Mouse (Mus musculus) C2C12 (cell line): ENCODE measurements around the gene Nudt3. TPM values are rescaled to one million over a fixed set of nuclear protein-coding genes. Genes with fewer than 3 reads are reported as not detected.

Experiments used
- H3K27me3 ChIP-seq: one replicate; pipeline ENCODE4 v1.6.1; 2011; ENCODE audit not compliant: control insufficient read depth, insufficient read depth, insufficient read length
- H3K36me3 ChIP-seq: one replicate; pipeline ENCODE4 v1.6.1; 2011; ENCODE audit not compliant: control insufficient read depth, insufficient read depth
- H3K4me3 ChIP-seq: one replicate; pipeline ENCODE4 v1.5.1; 2011; ENCODE audit warnings: mild to moderate bottlenecking, control low read depth; ENCODE audit not compliant: poor library complexity, insufficient read depth, severe bottlenecking
- H3K79me2 ChIP-seq: one replicate; pipeline ENCODE4 v1.6.1; 2011; ENCODE audit not compliant: control insufficient read depth, insufficient read depth
- H3K79me3 ChIP-seq: one replicate; pipeline ENCODE4 v1.6.1; 2011; ENCODE audit warnings: low read depth, control low read depth
- H3ac ChIP-seq: one replicate; pipeline ENCODE3; 2011; ENCODE audit warnings: low read depth; ENCODE audit not compliant: control insufficient read depth, insufficient read length
- CEBPB ChIP-seq: IDR thresholded peaks from one replicate; pipeline ENCODE4 v1.6.1; 2011; ENCODE audit warnings: low read depth, mild to moderate bottlenecking, control low read depth, moderate library complexity
- CTCF ChIP-seq: IDR thresholded peaks from one replicate; pipeline ENCODE4 v1.5.1; 2011; ENCODE audit not compliant: control insufficient read depth, insufficient read depth, insufficient read length
- FOSL1 ChIP-seq: IDR thresholded peaks from one replicate; pipeline ENCODE4 v1.8.0; 2011; ENCODE audit warnings: mild to moderate bottlenecking, low read length; ENCODE audit not compliant: poor library complexity, insufficient read depth, severe bottlenecking
- MAX ChIP-seq: IDR thresholded peaks from one replicate; pipeline ENCODE4 v1.6.1; 2011; ENCODE audit warnings: mild to moderate bottlenecking, control low read depth
- MYOD1 ChIP-seq: IDR thresholded peaks from one replicate; pipeline ENCODE4 v1.6.1; 2011; ENCODE audit warnings: low read depth; ENCODE audit not compliant: control insufficient read depth, insufficient read length
- MYOG ChIP-seq: IDR thresholded peaks from one replicate; pipeline ENCODE4 v1.6.1; 2011; ENCODE audit not compliant: control insufficient read depth, insufficient read length; ENCODE audit errors: extremely low read depth
- USF1 ChIP-seq: IDR thresholded peaks from one replicate; pipeline ENCODE4 v1.6.1; 2011; ENCODE audit warnings: low read depth, mild to moderate bottlenecking, control low read depth, moderate library complexity
- polyA plus RNA-seq: library from polyadenylated mRNA; unstranded; fragments of >200 nt; fragmentation: generic; extraction: Trizol; gene quantifications from one replicate; pipeline ENCODE4 v1.2.1, GENCODE M21; 2012; ENCODE audit warnings: missing spikeins

The Nudt3 gene
- polyA plus RNA-seq, 1 experiment = 123 TPM

- no peak for TF ChIP-seq FOSL1
- TF ChIP-seq MYOG = no peak
- no peak for TF ChIP-seq MYOD1
- TF ChIP-seq CEBPB = no peak
- no peak for TF ChIP-seq MAX
- no peak for TF ChIP-seq CTCF
- Histone ChIP-seq H3K27me3 (no peaks in the 10 kb centered on the region), H3K79me2 (peaks cover 55% of the 10 kb centered on the region), H3K4me3 (peak overlapping the region; percentile 74), H3K36me3 (peaks cover 14% of the 10 kb centered on the region), H3ac (peak overlapping the region; percentile 95), H3K79me3 (peaks cover 38% of the 10 kb centered on the region)
These were observed 63.7 kb downstream of the Nudt3 start for GRCm38 (mm10) chr17:27559596-27559995.

GRCm38 (mm10) chr17:27558845-27559244 is 64.5 kb downstream of the Nudt3 start:
- Histone ChIP-seq H3K79me3 (peaks cover 38% of the 10 kb centered on the region), H3K27me3 (no peaks in the 10 kb centered on the region), H3K79me2 (peaks cover 53% of the 10 kb centered on the region), H3ac (peak overlapping the region; percentile 95), H3K4me3 (peak overlapping the region; percentile 74), H3K36me3 (peaks cover 13% of the 10 kb centered on the region)
- TF ChIP-seq MYOD1 = no peak
- no peak for TF ChIP-seq MAX
- no peak for TF ChIP-seq CEBPB
- TF ChIP-seq USF1 = no peak
- no peak for TF ChIP-seq FOSL1
- no peak for TF ChIP-seq CTCF
- no peak for TF ChIP-seq MYOG

GRCm38 (mm10) chr17:27557927-27558661 is 65.2 kb downstream of the Nudt3 start:
- TF ChIP-seq MYOG (no peak), USF1 (no peak), CTCF (no peak), CEBPB (no peak), FOSL1 (no peak), MAX (no peak), MYOD1 (peak; percentile 44)
- H3K4me3 ChIP-seq = peak overlapping the region; percentile 74
- peaks cover 50% of the 10 kb centered on the region for H3K79me2 ChIP-seq
- peaks cover 38% of the 10 kb centered on the region for H3K79me3 ChIP-seq
- H3K36me3 ChIP-seq = peaks cover 9% of the 10 kb centered on the region
- H3K27me3 ChIP-seq = no peaks in the 10 kb centered on the region
- H3ac ChIP-seq = peak overlapping the region; percentile 91

GRCm38 (mm10) chr17:27557181-27557926 is 65.9 kb downstream of the Nudt3 start:
- no peak for TF ChIP-seq CEBPB
- no peak for TF ChIP-seq MYOD1
- no peak for TF ChIP-seq USF1
- peak; percentile 27 for TF ChIP-seq CTCF
- no peak for TF ChIP-seq MYOG
- TF ChIP-seq FOSL1 = no peak
- TF ChIP-seq MAX = peak; percentile 87
- Histone ChIP-seq H3K27me3 (no peaks in the 10 kb centered on the region), H3K36me3 (peaks cover 9% of the 10 kb centered on the region), H3K4me3 (peak overlapping the region; percentile 74), H3ac (peak overlapping the region; percentile 96), H3K79me3 (peaks cover 38% of the 10 kb centered on the region), H3K79me2 (peaks cover 50% of the 10 kb centered on the region)

GRCm38 (mm10) chr17:27556315-27557011 is 66.8 kb downstream of the Nudt3 start, which contains the start of gene Hmga1:
Gene Hmga1 (plus strand): TSS chr17:27556497.
- TF ChIP-seq MYOG = no peak
- TF ChIP-seq CEBPB = no peak
- TF ChIP-seq CTCF = no peak
- TF ChIP-seq MYOD1 = no peak
- no peak for TF ChIP-seq FOSL1
- TF ChIP-seq USF1 = no peak
- no peak for TF ChIP-seq MAX
- H3K27me3 ChIP-seq = no peaks in the 10 kb centered on the region
- peaks cover 38% of the 10 kb centered on the region for H3K79me3 ChIP-seq
- H3ac ChIP-seq = peak within 1 kb of the TSS; percentile 96
- H3K79me2 ChIP-seq = peaks cover 50% of the 10 kb centered on the region
- H3K36me3 ChIP-seq = peaks cover 9% of the 10 kb centered on the region
- H3K4me3 ChIP-seq = peak within 1 kb of the TSS; percentile 74
